Mouse (Mus musculus) T-cell, adult 66 days (primary cell): ENCODE measurements around the gene Zkscan1. TPM values are rescaled to one million over a fixed set of nuclear protein-coding genes. Genes with fewer than 3 reads are reported as not detected.

Experiments used
- total RNA-seq, 2 experiments: library from RNA; stranded (reverse); gene quantifications; 3 replicates in 1 of 2; 4 replicates in 1 of 2; pipeline ENCODE4 v1.2.4; 2023

Zkscan1 gene
- total RNA-seq, result 10 to 100 TPM; 22.9 to 24.4 TPM

GRCm38 (mm10) chr5:138084996-138085395 is at the start of gene Zkscan1:
TSS of gene Zkscan1 (plus strand) at chr5:138085084.

GRCm38 (mm10) chr5:138052894-138053293 is 32.0 kb upstream of the Zkscan1 start, which contains the start of gene Smok3c:
TSS of gene Smok3c (plus strand) at chr5:138053194.

GRCm38 (mm10) chr5:138116255-138117198 is 31.6 kb downstream of the Zkscan1 start, which contains the start of gene Zscan21:
TSS of gene Zscan21 (plus strand) at chr5:138116903.

GRCm38 (mm10) chr5:138155443-138155976 is 70.6 kb downstream of the Zkscan1 start, which contains the start of gene Zfp113:
TSS of gene Zfp113 (minus strand) at chr5:138155744.

Other genes starting within 250 kb of the Zkscan1 start
- 1 to 10 TPM; 3.2 to 3.3 TPM for gene Pilra, start 248.8 kb upstream of the Zkscan1 start, total RNA-seq
- gene Pilrb1, start 227.0 kb upstream of the Zkscan1 start, total RNA-seq, result 1 to 10 TPM; 1.7 to 2.7 TPM
- gene Pilrb2, start 213.3 kb upstream of the Zkscan1 start, total RNA-seq, result 1 to 10 TPM in 1 of 2 experiments, not detected in 1; 2.4 TPM
- not detected for gene Cyp3a13, start 163.5 kb upstream of the Zkscan1 start, total RNA-seq
- not detected for gene Gjc3, start 122.0 kb upstream of the Zkscan1 start, total RNA-seq
- not detected for gene Azgp1, start 103.6 kb upstream of the Zkscan1 start, total RNA-seq
- not detected for gene Smok3a, start 63.8 kb upstream of the Zkscan1 start, total RNA-seq
- not detected for gene Smok3b, start 63.7 kb upstream of the Zkscan1 start, total RNA-seq
- not detected for gene Smok3c, start 31.9 kb upstream of the Zkscan1 start, total RNA-seq
- 10 to 100 TPM; 13.3 to 18.2 TPM for gene Zscan21, start 31.8 kb downstream of the Zkscan1 start, total RNA-seq
- gene Zfp113, start 70.7 kb downstream of the Zkscan1 start, total RNA-seq, result 10 to 100 TPM in 1 of 2 experiments, 1 to 10 TPM in 1; 9.4 to 10.4 TPM
- gene Cops6, start 76.0 kb downstream of the Zkscan1 start, total RNA-seq, result 10 to 100 TPM; 52.3 to 55.0 TPM
- 10 to 100 TPM; 28.2 to 28.4 TPM for gene Ap4m1, start 86.9 kb downstream of the Zkscan1 start, total RNA-seq
- 10 to 100 TPM; 76.0 to 81.5 TPM for gene Mcm7, start 87.3 kb downstream of the Zkscan1 start, total RNA-seq
- gene Taf6, start 102.4 kb downstream of the Zkscan1 start, total RNA-seq, result 10 to 100 TPM; 27.6 to 32.2 TPM
- 10 to 100 TPM; 16.9 to 17.7 TPM for gene Cnpy4, start 102.4 kb downstream of the Zkscan1 start, total RNA-seq
- 1 to 10 TPM; 1.3 to 2.1 TPM for gene Mblac1, start 109.2 kb downstream of the Zkscan1 start, total RNA-seq
- gene Nxpe5, start 140.8 kb downstream of the Zkscan1 start, total RNA-seq, result not detected
- 10 to 100 TPM; 38.1 to 38.9 TPM for gene Lamtor4, start 170.4 kb downstream of the Zkscan1 start, total RNA-seq
- gene BC037034, start 178.9 kb downstream of the Zkscan1 start, total RNA-seq, result 10 to 100 TPM; 58.2 to 71.8 TPM
- gene Gal3st4, start 187.8 kb downstream of the Zkscan1 start, total RNA-seq, result not detected
- not detected for gene Gm43720, start 194.9 kb downstream of the Zkscan1 start, total RNA-seq
- gene Gpc2, start 194.9 kb downstream of the Zkscan1 start, total RNA-seq, result 1 to 10 TPM; 1.4 to 1.5 TPM
- not detected for gene Stag3, start 195.2 kb downstream of the Zkscan1 start, total RNA-seq